Mouse (Mus musculus): ENCODE measurements around the gene Calb2. TPM values are rescaled to one million over a fixed set of nuclear protein-coding genes. Genes with fewer than 3 reads are reported as not detected.

Gene Calb2
- total and polyA plus RNA-seq, 2 experiments from 2014 or later: 133 to 286 TPM

DNA sequence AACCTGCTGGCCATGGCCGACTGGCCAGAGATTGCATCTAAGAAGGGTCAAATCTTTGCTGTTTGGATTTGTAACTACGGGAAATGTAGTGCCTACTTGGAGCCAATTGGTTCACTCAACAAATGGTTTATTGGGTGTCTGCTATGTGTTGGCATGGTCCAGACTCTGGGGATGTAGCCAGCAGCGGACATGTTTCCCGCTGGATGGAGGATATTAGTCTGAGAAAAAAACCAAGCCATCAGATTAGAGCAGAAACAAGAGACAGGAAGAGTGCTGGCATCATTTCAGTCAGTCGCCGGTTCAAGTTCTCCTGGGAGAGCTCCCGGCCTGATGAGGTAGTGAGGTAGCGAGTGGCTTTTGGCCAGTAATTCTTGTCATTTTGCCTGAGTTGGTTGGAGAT lies 33.8 kb downstream of the Calb2 start:
- Histone ChIP-seq H3K9me3 (ENCODE audit: low read length) (no peaks in the 10 kb centered on the region), H3K27me3 (ENCODE audit: insufficient read depth, low read length) (no peaks in the 10 kb centered on the region), H3K4me3 (ENCODE audit: low read depth, low read length) (no peak overlapping the region), H3K27ac (ENCODE audit: low read depth, low read length) (no peak overlapping the region), H3K9ac (no peak overlapping the region), H3K4me1 (ENCODE audit: insufficient read depth) (no peaks in the 10 kb centered on the region), H3K4me2 (ENCODE audit: low read depth) (no peak overlapping the region), H3K36me3 (ENCODE audit: insufficient read depth) (no peaks in the 10 kb centered on the region)
- WGBS: 84% methylated on average over 8 of the region's 8 CpGs
- no peak for DNase-seq
- no peak for ATAC-seq
- no peak for TF ChIP-seq CTCF (IDR thresholded peaks at IDR 0.05; ENCODE audit: low read depth)

DNA sequence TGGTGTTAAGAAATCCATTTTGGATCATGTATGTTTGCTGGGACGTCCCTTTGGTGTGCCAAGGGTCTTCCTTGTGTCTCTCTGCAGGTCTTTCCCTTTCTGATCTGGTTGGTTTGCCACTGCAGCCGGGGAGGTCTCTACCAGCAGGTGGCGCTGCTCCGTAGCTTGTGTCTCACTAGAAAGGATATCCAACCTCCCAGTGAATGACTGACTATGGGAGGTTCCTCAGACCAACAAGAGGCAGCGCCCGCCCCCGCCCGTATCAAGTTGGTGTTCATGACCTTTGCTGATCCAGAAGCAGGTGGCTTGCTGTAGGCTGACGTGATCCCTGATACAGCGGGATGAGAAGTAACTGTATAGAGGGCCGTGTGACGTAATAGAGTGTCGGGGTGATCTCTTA lies 37.5 kb downstream of the Calb2 start:
- Histone ChIP-seq H3K9ac (no peak overlapping the region), H3K4me1 (ENCODE audit: insufficient read depth) (no peaks in the 10 kb centered on the region), H3K4me3 (ENCODE audit: low read depth, low read length) (no peak overlapping the region), H3K27me3 (ENCODE audit: insufficient read depth, low read length) (no peaks in the 10 kb centered on the region), H3K36me3 (ENCODE audit: insufficient read depth) (no peaks in the 10 kb centered on the region), H3K27ac (ENCODE audit: low read depth, low read length) (no peak overlapping the region), H3K4me2 (ENCODE audit: low read depth) (peak overlapping the region; percentile 6; the same call in 1 of the 2 replicates), H3K9me3 (ENCODE audit: low read length) (no peaks in the 10 kb centered on the region)
- ATAC-seq: peak; percentile 60
- peak; percentile 88 for TF ChIP-seq CTCF (IDR thresholded peaks at IDR 0.05; ENCODE audit: low read depth)
- 21% methylated on average over 13 of the region's 13 CpGs for WGBS
- DNase-seq: peak; percentile 90

GRCm38 (mm10) chr8:110119715-110120114 lies 48.3 kb downstream of the Calb2 start:
- no peak overlapping the region for H3K27ac ChIP-seq (ENCODE audit: low read depth, low read length)
- H3K9ac ChIP-seq: no peak overlapping the region
- TF ChIP-seq CTCF (IDR thresholded peaks at IDR 0.05; ENCODE audit: low read depth): peak; percentile 64
- no peaks in the 10 kb centered on the region for H3K9me3 ChIP-seq (ENCODE audit: low read length)
- H3K36me3 ChIP-seq (ENCODE audit: insufficient read depth): no peaks in the 10 kb centered on the region
- DNase-seq: peak; percentile 25
- no peak for ATAC-seq
- H3K4me1 ChIP-seq (ENCODE audit: insufficient read depth): no peaks in the 10 kb centered on the region
- H3K27me3 ChIP-seq (ENCODE audit: insufficient read depth, low read length): no peaks in the 10 kb centered on the region
- no peak overlapping the region for H3K4me2 ChIP-seq (ENCODE audit: low read depth)
- H3K4me3 ChIP-seq (ENCODE audit: low read depth, low read length): no peak overlapping the region
- 39% methylated on average over 6 of the region's 6 CpGs for WGBS

DNA sequence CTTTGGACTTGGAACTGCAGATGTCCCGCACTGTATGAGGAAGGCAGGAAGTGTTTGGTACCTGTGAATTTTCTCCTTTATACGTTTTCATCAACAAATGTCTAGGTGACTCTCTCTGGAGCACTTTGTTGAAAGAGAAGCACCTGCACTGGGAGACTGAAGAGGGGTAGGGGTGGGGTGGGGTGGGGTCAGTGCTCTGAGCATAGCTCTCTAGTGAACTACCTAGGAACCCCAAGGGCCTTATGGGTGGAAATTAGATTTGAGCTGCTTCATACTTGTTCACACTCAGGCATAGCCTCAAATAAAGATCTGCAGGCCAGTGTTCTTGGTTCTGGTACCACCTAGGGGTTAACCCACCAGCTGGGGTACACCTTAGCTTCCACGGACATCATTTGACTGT lies 65.4 kb downstream of the Calb2 start, which contains the start of gene Gm17720:
Gm17720 (minus strand) TSS at position 101 of the 400 bp plus-strand sequence.
- ATAC-seq: no peak
- no peak for TF ChIP-seq CTCF (IDR thresholded peaks at IDR 0.05; ENCODE audit: low read depth)
- Histone ChIP-seq H3K27ac (ENCODE audit: low read depth, low read length) (no peak within 1 kb of the TSS), H3K4me2 (ENCODE audit: low read depth) (no peak within 1 kb of the TSS), H3K27me3 (ENCODE audit: insufficient read depth, low read length) (no peaks in the 10 kb centered on the region), H3K36me3 (ENCODE audit: insufficient read depth) (no peaks in the 10 kb centered on the region), H3K9ac (no peak within 1 kb of the TSS), H3K4me1 (ENCODE audit: insufficient read depth) (no peaks in the 10 kb centered on the region), H3K9me3 (ENCODE audit: low read length) (no peaks in the 10 kb centered on the region), H3K4me3 (ENCODE audit: low read depth, low read length) (no peak within 1 kb of the TSS)
- 92% methylated on average over 3 of the region's 3 CpGs for WGBS
- no peak for DNase-seq

DNA sequence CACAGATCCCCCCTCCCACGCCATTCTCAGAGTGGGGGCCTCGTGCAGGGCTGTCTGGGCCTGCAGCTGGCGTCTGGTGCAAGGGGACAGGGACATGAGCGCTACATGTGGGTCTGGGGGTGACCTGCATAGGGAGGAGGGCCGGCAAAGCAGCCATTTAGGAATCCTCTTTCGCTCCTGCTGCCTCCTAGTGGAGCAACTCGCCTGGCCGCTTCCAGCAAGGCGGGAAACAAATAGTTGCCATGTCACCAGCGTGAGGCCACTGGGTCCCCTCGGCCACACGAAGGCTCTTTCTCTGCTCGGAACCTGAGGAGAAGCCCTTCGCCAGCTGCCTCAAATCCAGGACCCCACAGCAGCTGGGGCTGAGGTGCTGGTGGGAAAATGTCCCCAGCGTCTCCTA lies 66.3 kb downstream of the Calb2 start:
- Histone ChIP-seq H3K36me3 (ENCODE audit: insufficient read depth) (no peaks in the 10 kb centered on the region), H3K27ac (ENCODE audit: low read depth, low read length) (no peak overlapping the region), H3K4me1 (ENCODE audit: insufficient read depth) (no peaks in the 10 kb centered on the region), H3K9ac (no peak overlapping the region), H3K27me3 (ENCODE audit: insufficient read depth, low read length) (no peaks in the 10 kb centered on the region), H3K9me3 (ENCODE audit: low read length) (no peaks in the 10 kb centered on the region), H3K4me3 (ENCODE audit: low read depth, low read length) (no peak overlapping the region), H3K4me2 (ENCODE audit: low read depth) (no peak overlapping the region)
- ATAC-seq (no peak), DNase-seq (no peak)
- WGBS: 90% methylated on average over 15 of the region's 15 CpGs
- TF ChIP-seq CTCF (IDR thresholded peaks at IDR 0.05; ENCODE audit: low read depth): no peak

GRCm38 (mm10) chr8:110100907-110101306 lies 67.1 kb downstream of the Calb2 start, which contains the start of gene Gm21964:
Gm21964 (plus strand) TSS chr8:110101207.
- no peaks in the 10 kb centered on the region for H3K27me3 ChIP-seq (ENCODE audit: insufficient read depth, low read length)
- H3K4me2 ChIP-seq (ENCODE audit: low read depth): no peak within 1 kb of the TSS
- no peaks in the 10 kb centered on the region for H3K4me1 ChIP-seq (ENCODE audit: insufficient read depth)
- H3K4me3 ChIP-seq (ENCODE audit: low read depth, low read length): no peak within 1 kb of the TSS
- no peaks in the 10 kb centered on the region for H3K36me3 ChIP-seq (ENCODE audit: insufficient read depth)
- TF ChIP-seq CTCF (IDR thresholded peaks at IDR 0.05; ENCODE audit: low read depth): no peak
- H3K9ac ChIP-seq: no peak within 1 kb of the TSS
- 88% methylated on average over 12 of the region's 12 CpGs for WGBS
- ATAC-seq: no peak
- no peak within 1 kb of the TSS for H3K27ac ChIP-seq (ENCODE audit: low read depth, low read length)
- DNase-seq: no peak
- H3K9me3 ChIP-seq (ENCODE audit: low read length): no peaks in the 10 kb centered on the region

- Histone ChIP-seq H3K4me3 (ENCODE audit: low read depth, low read length) (no peak overlapping the region), H3K9ac (no peak overlapping the region), H3K4me1 (ENCODE audit: insufficient read depth) (no peaks in the 10 kb centered on the region), H3K27ac (ENCODE audit: low read depth, low read length) (no peak overlapping the region), H3K4me2 (ENCODE audit: low read depth) (no peak overlapping the region), H3K36me3 (ENCODE audit: insufficient read depth) (peaks cover 35% of the 10 kb centered on the region), H3K27me3 (ENCODE audit: insufficient read depth, low read length) (no peaks in the 10 kb centered on the region), H3K9me3 (ENCODE audit: low read length) (peaks cover 8% of the 10 kb centered on the region; the same call in 1 of the 2 replicates)
- ATAC-seq (no peak), DNase-seq (peak; percentile 41)
- WGBS: 43% methylated on average over 1 of the region's 1 CpGs
- TF ChIP-seq CTCF (IDR thresholded peaks at IDR 0.05; ENCODE audit: low read depth): no peak
Measured at GRCm38 (mm10) chr8:110091869-110092268, 76.1 kb downstream of the Calb2 start.

Other genes with a start within 250 kb of the Calb2 start
- 0.69 and 0.76 TPM in 2 replicates for gene Marveld3, start 206.0 kb downstream of the Calb2 start, total RNA-seq (2014; rRNA removed)
- 0.64 and 1.4 TPM in 2 replicates for gene Marveld3, start 206.0 kb downstream of the Calb2 start, polyA plus RNA-seq (2015; fragmentation: Nextera tagmentation; extraction: Ambion mirVana)
- not detected in 2 replicates for gene Tat, start 177.8 kb downstream of the Calb2 start, total RNA-seq (2014; rRNA removed)
- not detected in 2 replicates for gene Tat, start 177.8 kb downstream of the Calb2 start, polyA plus RNA-seq (2015; fragmentation: Nextera tagmentation; extraction: Ambion mirVana)
- not detected in 2 replicates for gene Chst4, start 128.5 kb downstream of the Calb2 start, total RNA-seq (2014; rRNA removed)
- gene Chst4, start 128.5 kb downstream of the Calb2 start, polyA plus RNA-seq (2015; fragmentation: Nextera tagmentation; extraction: Ambion mirVana): not detected in 2 replicates
- gene Zfp612, start 88.5 kb downstream of the Calb2 start, total RNA-seq (2014; rRNA removed): 13.1 and 19.6 TPM in 2 replicates
- gene Zfp612, start 88.5 kb downstream of the Calb2 start, polyA plus RNA-seq (2015; fragmentation: Nextera tagmentation; extraction: Ambion mirVana): 8.2 and 13.6 TPM in 2 replicates
- gene Gm21964, start 67.0 kb downstream of the Calb2 start, total RNA-seq (2014; rRNA removed): not detected in 2 replicates
- not detected in 2 replicates for gene Gm21964, start 67.0 kb downstream of the Calb2 start, polyA plus RNA-seq (2015; fragmentation: Nextera tagmentation; extraction: Ambion mirVana)
- not detected in 2 replicates for gene Gm17720, start 65.5 kb downstream of the Calb2 start, total RNA-seq (2014; rRNA removed)
- gene Gm17720, start 65.5 kb downstream of the Calb2 start, polyA plus RNA-seq (2015; fragmentation: Nextera tagmentation; extraction: Ambion mirVana): not detected in 2 replicates
- gene Cmtr2, start 47.5 kb upstream of the Calb2 start, total RNA-seq (2014; rRNA removed): 21.9 and 24.9 TPM in 2 replicates
- gene Cmtr2, start 47.5 kb upstream of the Calb2 start, polyA plus RNA-seq (2015; fragmentation: Nextera tagmentation; extraction: Ambion mirVana): 9.1 and 9.3 TPM in 2 replicates
- 0.92 and 1.0 TPM in 2 replicates for gene Hydin, start 98.8 kb upstream of the Calb2 start, total RNA-seq (2014; rRNA removed)
- 0.21 and 0.63 TPM in 2 replicates for gene Hydin, start 98.8 kb upstream of the Calb2 start, polyA plus RNA-seq (2015; fragmentation: Nextera tagmentation; extraction: Ambion mirVana)

Measured in forebrain, postnatal 0 days (tissue).